Mouse (Mus musculus): ENCODE measurements at regions not wholly inside any gene's neighbourhood (a gene's known extent, or its start where the extent isn't known, plus 50 kb on each side); places are given as distances from the start of the nearest gene placed in this dataset.

DNA sequence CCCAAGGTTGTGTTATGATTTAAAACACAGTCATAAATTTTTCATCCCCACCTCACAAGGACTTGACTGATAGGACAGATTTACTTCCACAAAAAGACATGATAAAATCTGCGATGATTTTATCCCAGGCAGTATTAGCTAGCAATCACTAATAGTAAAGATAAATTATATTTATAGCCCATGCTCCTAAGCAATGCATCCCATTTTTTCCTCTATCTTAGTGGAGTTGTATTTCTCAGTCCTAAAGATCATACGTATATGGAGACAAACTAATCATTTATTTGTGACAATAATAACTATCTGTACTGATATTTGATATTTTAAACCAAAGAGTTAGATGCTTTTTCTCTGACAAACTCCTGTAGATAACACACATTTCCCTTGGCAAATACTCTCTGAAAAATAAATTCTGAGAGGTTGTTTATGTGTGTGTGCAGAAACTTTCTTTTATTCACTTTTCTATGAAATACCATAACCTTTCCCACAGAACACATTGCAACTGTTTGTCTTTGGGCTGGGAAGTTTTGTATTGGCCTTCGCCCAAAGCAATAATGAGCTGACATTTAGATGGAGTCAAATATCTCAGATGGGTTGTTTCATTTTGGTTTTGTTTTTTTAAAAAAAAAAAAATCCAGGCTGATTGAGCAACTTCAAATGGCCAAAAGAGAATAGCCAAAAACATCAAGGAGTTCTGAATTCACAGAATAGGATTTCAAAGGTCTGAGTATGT, 355.5 kb upstream of the Lmcd1 start:
- H3K27me3 ChIP-seq (ENCODE audit: control insufficient read depth, insufficient read depth, low read length) = no peaks in the 10 kb centered on the region
- H3K4me2 ChIP-seq (ENCODE audit: low read depth, low read length, severe bottlenecking) = no peak overlapping the region
- H3K9ac ChIP-seq (ENCODE audit: low read length) = no peak overlapping the region
- H3K4me1 ChIP-seq (replicated peaks; ENCODE audit: control insufficient read depth, insufficient read depth, low read length) = no peaks in the 10 kb centered on the region
- H3K36me3 ChIP-seq (ENCODE audit: control insufficient read depth, insufficient read depth, low read length) = no peaks in the 10 kb centered on the region
- 90% methylated on average over 3 of the region's 3 CpGs for WGBS
- no peak overlapping the region for H3K27ac ChIP-seq (ENCODE audit: low read depth, low read length)
- H3K4me3 ChIP-seq (ENCODE audit: low read depth, low read length) = no peak overlapping the region
- H3K9me3 ChIP-seq (ENCODE audit: control insufficient read depth, low read length) = no peaks in the 10 kb centered on the region
- ATAC-seq (replicated peaks; ENCODE audit: low FRiP score) (no peak), DNase-seq (ENCODE audit: low spot score) (no peak)

DNA sequence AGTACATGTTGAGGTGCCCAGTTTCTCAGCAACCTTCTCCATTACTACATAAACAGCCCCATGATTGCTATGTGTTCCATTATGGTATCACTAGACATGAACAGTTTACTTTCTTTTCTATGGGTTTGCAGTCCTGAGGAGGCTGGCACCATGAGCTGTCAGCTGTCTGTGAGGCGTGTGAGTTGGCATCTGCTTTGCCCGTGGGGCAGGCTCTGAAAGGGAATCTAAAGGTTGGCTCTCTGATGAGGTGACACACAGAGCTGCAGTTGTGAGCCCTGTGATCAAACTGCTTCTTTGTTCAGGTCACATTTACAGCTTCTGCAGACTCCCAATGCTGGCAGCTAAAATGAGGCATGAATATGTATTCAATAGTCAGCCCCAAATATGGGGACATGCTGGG, 341.0 kb upstream of the Lmcd1 start:
- Histone ChIP-seq H3K4me2 (ENCODE audit: low read depth, low read length, severe bottlenecking) (no peak overlapping the region), H3K4me3 (ENCODE audit: low read depth, low read length) (no peak overlapping the region), H3K9ac (ENCODE audit: low read length) (no peak overlapping the region), H3K27me3 (ENCODE audit: control insufficient read depth, insufficient read depth, low read length) (no peaks in the 10 kb centered on the region), H3K9me3 (ENCODE audit: control insufficient read depth, low read length) (no peaks in the 10 kb centered on the region), H3K36me3 (ENCODE audit: control insufficient read depth, insufficient read depth, low read length) (no peaks in the 10 kb centered on the region), H3K4me1 (replicated peaks; ENCODE audit: control insufficient read depth, insufficient read depth, low read length) (no peaks in the 10 kb centered on the region), H3K27ac (ENCODE audit: low read depth, low read length) (no peak overlapping the region)
- WGBS = 79% methylated on average over 2 of the region's 2 CpGs
- DNase-seq (ENCODE audit: low spot score) (no peak), ATAC-seq (replicated peaks; ENCODE audit: low FRiP score) (no peak)

DNA sequence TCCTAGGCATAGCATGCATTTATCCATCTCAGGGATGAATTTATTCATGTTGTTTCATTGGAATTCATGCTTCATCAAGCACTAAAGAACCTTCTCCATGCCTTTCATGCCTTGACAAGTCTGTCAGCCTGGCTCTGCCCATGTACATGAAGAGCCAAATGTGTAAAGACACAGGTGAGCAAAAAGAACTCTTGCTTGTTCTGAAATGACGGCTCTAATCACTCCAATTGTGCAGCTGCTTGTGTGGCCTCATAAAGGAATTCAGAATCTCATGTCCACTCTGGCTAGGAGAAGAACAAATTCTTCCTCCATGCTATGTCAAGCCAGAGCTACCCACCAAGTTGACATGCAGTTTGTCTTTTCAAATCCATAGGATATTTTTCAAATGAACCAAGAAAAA, 319.2 kb upstream of the Lmcd1 start:
- 61% methylated on average over 1 of the region's 1 CpGs for WGBS
- H3K36me3 ChIP-seq (ENCODE audit: control insufficient read depth, insufficient read depth, low read length) = no peaks in the 10 kb centered on the region
- no peaks in the 10 kb centered on the region for H3K9me3 ChIP-seq (ENCODE audit: control insufficient read depth, low read length)
- no peaks in the 10 kb centered on the region for H3K4me1 ChIP-seq (replicated peaks; ENCODE audit: control insufficient read depth, insufficient read depth, low read length)
- H3K4me3 ChIP-seq (ENCODE audit: low read depth, low read length) = no peak overlapping the region
- no peaks in the 10 kb centered on the region for H3K27me3 ChIP-seq (ENCODE audit: control insufficient read depth, insufficient read depth, low read length)
- ATAC-seq (replicated peaks; ENCODE audit: low FRiP score) (no peak), DNase-seq (ENCODE audit: low spot score) (no peak)
- H3K9ac ChIP-seq (ENCODE audit: low read length) = no peak overlapping the region
- H3K27ac ChIP-seq (ENCODE audit: low read depth, low read length) = no peak overlapping the region
- no peak overlapping the region for H3K4me2 ChIP-seq (ENCODE audit: low read depth, low read length, severe bottlenecking)

DNA sequence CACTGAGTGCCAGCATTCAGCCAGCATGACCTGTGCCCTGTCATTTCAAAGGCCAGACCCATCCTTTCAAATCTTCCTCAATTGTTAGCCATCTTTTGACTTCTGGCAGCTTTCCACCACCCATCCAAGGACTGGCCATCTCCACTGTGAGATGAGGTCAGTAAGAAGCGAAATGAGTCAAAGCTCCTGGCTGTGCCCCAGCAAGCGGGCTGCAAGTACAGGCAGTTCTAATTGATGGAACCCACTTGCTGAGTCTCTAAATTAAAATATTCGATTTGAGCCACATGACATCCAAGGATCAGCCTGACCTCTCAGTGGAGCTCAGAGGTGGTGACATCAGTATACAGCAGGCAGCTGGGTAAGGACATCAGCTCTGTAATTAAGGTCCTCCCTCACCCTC, 307.8 kb upstream of the Lmcd1 start:
- Histone ChIP-seq H3K27ac (ENCODE audit: low read depth, low read length) (no peak overlapping the region), H3K4me3 (ENCODE audit: low read depth, low read length) (no peak overlapping the region), H3K27me3 (ENCODE audit: control insufficient read depth, insufficient read depth, low read length) (no peaks in the 10 kb centered on the region), H3K36me3 (ENCODE audit: control insufficient read depth, insufficient read depth, low read length) (no peaks in the 10 kb centered on the region), H3K4me2 (ENCODE audit: low read depth, low read length, severe bottlenecking) (no peak overlapping the region), H3K9me3 (ENCODE audit: control insufficient read depth, low read length) (no peaks in the 10 kb centered on the region), H3K4me1 (replicated peaks; ENCODE audit: control insufficient read depth, insufficient read depth, low read length) (no peaks in the 10 kb centered on the region), H3K9ac (ENCODE audit: low read length) (no peak overlapping the region)
- DNase-seq (ENCODE audit: low spot score) (no peak), ATAC-seq (replicated peaks; ENCODE audit: low FRiP score) (no peak)
- WGBS = 71% methylated on average over 3 of the region's 3 CpGs

DNA sequence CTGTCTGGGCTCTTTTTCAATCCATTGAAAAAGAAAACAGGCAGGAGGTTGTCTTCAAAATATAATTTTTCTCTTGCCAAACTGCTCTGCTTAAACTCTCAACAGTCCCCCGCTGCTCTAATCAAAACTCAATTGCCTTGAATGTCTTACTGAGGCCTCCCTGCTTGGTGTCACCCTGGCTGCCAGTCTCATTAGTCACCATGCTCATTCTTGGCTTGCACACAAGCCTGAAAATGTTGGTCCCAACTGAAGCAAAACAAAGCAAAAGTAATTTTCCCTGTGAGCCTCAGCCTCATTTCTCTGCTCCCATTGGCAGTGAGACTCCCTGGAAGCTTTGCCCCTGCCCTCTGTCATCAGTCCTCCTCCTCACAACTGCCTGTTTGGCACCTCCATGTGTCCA, 288.1 kb upstream of the Lmcd1 start:
- 80% methylated on average over 1 of the region's 1 CpGs for WGBS
- no peaks in the 10 kb centered on the region for H3K27me3 ChIP-seq (ENCODE audit: control insufficient read depth, insufficient read depth, low read length)
- H3K36me3 ChIP-seq (ENCODE audit: control insufficient read depth, insufficient read depth, low read length) = no peaks in the 10 kb centered on the region
- no peak overlapping the region for H3K4me2 ChIP-seq (ENCODE audit: low read depth, low read length, severe bottlenecking)
- no peak overlapping the region for H3K27ac ChIP-seq (ENCODE audit: low read depth, low read length)
- H3K4me3 ChIP-seq (ENCODE audit: low read depth, low read length) = no peak overlapping the region
- H3K4me1 ChIP-seq (replicated peaks; ENCODE audit: control insufficient read depth, insufficient read depth, low read length) = no peaks in the 10 kb centered on the region
- DNase-seq (ENCODE audit: low spot score) = no peak
- no peaks in the 10 kb centered on the region for H3K9me3 ChIP-seq (ENCODE audit: control insufficient read depth, low read length)
- ATAC-seq (replicated peaks; ENCODE audit: low FRiP score) = no peak
- H3K9ac ChIP-seq (ENCODE audit: low read length) = no peak overlapping the region

DNA sequence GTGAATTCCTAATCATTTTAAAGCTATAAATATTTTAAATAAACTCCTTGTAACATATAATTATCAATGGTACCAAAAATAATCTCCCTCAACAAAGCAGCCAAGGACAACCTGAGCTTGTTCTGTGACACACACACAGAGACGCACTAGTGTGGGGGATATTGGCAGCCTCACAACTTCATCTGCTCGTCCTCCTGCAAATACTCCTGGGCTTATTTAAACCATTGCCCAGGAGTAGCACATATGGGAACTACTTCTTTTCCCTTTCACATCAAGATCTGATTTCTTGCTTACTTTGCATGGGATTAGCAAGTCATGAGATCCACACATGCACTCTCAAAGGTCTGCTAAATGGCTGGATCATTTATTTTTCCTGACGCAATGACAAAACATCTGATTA, 277.7 kb upstream of the Lmcd1 start:
- Histone ChIP-seq H3K4me3 (ENCODE audit: low read depth, low read length) (no peak overlapping the region), H3K36me3 (ENCODE audit: control insufficient read depth, insufficient read depth, low read length) (no peaks in the 10 kb centered on the region), H3K9me3 (ENCODE audit: control insufficient read depth, low read length) (no peaks in the 10 kb centered on the region), H3K4me2 (ENCODE audit: low read depth, low read length, severe bottlenecking) (no peak overlapping the region), H3K9ac (ENCODE audit: low read length) (no peak overlapping the region), H3K27me3 (ENCODE audit: control insufficient read depth, insufficient read depth, low read length) (no peaks in the 10 kb centered on the region), H3K4me1 (replicated peaks; ENCODE audit: control insufficient read depth, insufficient read depth, low read length) (no peaks in the 10 kb centered on the region), H3K27ac (ENCODE audit: low read depth, low read length) (no peak overlapping the region)
- DNase-seq (ENCODE audit: low spot score) = no peak
- WGBS = 84% methylated on average over 3 of the region's 3 CpGs
- ATAC-seq (replicated peaks; ENCODE audit: low FRiP score) = no peak

DNA sequence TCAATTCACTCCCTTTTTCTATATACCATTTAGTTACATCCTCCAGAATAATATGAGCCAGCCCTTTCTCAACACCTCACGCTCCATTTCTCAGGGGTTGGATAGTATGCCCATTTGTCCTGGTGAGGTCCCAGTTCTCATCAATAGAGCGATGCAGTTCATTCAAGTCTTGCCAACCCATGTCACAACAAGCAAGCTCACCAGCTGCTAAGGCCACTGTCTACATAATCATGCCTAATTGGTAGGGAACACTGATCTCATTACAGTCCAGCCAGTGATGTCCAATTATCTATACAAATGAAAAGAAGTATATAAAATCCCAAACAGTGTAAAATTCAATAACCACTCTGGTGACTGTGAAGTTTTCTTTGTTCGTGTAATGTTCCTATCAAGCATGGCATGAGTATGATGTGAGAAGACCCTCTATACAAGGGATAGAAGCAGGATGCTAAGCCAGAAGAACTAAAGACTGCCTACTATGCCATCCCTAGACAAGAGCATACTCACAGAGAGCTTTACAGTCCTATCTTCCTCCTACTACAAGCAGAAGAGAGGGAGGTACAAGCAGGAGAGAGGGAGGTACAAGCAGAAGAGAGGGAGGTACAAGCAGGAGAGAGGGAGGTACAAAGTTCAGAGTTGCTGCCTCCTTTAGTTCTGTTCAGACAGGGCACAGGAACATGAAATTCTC, 269.6 kb upstream of the Lmcd1 start:
- Histone ChIP-seq H3K27ac (ENCODE audit: low read depth, low read length) (no peak overlapping the region), H3K27me3 (ENCODE audit: control insufficient read depth, insufficient read depth, low read length) (no peaks in the 10 kb centered on the region), H3K9ac (ENCODE audit: low read length) (no peak overlapping the region), H3K9me3 (ENCODE audit: control insufficient read depth, low read length) (no peaks in the 10 kb centered on the region), H3K36me3 (ENCODE audit: control insufficient read depth, insufficient read depth, low read length) (no peaks in the 10 kb centered on the region), H3K4me3 (ENCODE audit: low read depth, low read length) (no peak overlapping the region), H3K4me2 (ENCODE audit: low read depth, low read length, severe bottlenecking) (no peak overlapping the region), H3K4me1 (replicated peaks; ENCODE audit: control insufficient read depth, insufficient read depth, low read length) (no peaks in the 10 kb centered on the region)
- no peak for DNase-seq (ENCODE audit: low spot score)
- 66% methylated on average over 3 of the region's 3 CpGs for WGBS
- peak; percentile 82 for ATAC-seq (replicated peaks; ENCODE audit: low FRiP score)

DNA sequence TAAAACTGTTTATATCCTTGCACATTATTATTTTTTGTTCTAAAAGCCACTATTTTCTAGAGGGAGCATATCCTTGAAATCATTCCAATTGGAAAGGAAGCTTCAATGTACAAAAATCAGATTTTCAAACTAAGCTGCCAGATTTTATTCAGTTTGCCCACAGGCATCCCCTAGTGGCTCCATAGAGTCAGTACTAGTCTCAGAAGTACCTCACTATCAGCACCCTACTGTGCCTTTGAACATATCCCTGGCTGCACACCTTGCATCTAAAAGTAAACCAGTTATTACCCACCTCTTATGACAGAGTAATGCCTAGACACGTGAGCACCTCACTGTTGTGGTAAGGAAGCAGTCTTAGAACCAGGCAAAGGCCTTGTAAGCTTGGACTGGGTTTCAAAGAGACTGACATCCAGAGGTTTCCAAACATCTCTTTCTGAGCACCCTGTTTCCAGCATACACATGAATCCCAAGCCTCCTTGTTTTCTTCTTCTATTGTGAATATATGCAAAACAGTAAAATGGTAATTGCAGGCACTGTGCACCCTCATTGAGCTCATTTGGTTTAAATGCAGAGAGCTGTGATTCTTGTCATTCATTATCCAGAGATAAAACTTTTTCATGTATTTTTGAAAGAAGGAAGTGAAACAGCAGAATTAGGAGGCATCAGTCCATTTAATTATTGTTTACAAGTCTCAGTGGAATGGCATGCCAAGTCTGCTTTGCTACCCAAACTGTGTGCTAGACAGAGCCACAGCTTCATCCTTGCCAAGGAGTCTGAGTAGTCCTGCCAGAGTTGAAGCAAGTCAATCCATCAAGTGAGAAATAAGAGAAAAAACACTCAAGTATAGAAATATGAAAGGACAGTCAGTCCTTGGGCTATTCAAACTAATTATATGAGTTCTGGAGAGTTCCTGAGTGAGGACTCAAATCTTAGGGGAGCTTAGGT, 247.0 kb upstream of the Lmcd1 start:
- no peak for ATAC-seq (replicated peaks; ENCODE audit: low FRiP score)
- WGBS = 79% methylated on average over 1 of the region's 1 CpGs
- Histone ChIP-seq H3K4me3 (ENCODE audit: low read depth, low read length) (no peak overlapping the region), H3K4me1 (replicated peaks; ENCODE audit: control insufficient read depth, insufficient read depth, low read length) (no peaks in the 10 kb centered on the region), H3K36me3 (ENCODE audit: control insufficient read depth, insufficient read depth, low read length) (no peaks in the 10 kb centered on the region), H3K27me3 (ENCODE audit: control insufficient read depth, insufficient read depth, low read length) (no peaks in the 10 kb centered on the region), H3K9ac (ENCODE audit: low read length) (no peak overlapping the region), H3K9me3 (ENCODE audit: control insufficient read depth, low read length) (no peaks in the 10 kb centered on the region), H3K4me2 (ENCODE audit: low read depth, low read length, severe bottlenecking) (no peak overlapping the region), H3K27ac (ENCODE audit: low read depth, low read length) (no peak overlapping the region)
- no peak for DNase-seq (ENCODE audit: low spot score)
